Mouse (Mus musculus) forelimb bud, embryonic 11.5 days (tissue): Measurements from ENCODE around the gene Sypl2.

Source experiments
- DNase-seq: peaks from one replicate; pipeline ENCODE4 v3.0.0-alpha.2; 2012; ENCODE audit warnings: low read depth, low spot score

The Sypl2 gene

DNA sequence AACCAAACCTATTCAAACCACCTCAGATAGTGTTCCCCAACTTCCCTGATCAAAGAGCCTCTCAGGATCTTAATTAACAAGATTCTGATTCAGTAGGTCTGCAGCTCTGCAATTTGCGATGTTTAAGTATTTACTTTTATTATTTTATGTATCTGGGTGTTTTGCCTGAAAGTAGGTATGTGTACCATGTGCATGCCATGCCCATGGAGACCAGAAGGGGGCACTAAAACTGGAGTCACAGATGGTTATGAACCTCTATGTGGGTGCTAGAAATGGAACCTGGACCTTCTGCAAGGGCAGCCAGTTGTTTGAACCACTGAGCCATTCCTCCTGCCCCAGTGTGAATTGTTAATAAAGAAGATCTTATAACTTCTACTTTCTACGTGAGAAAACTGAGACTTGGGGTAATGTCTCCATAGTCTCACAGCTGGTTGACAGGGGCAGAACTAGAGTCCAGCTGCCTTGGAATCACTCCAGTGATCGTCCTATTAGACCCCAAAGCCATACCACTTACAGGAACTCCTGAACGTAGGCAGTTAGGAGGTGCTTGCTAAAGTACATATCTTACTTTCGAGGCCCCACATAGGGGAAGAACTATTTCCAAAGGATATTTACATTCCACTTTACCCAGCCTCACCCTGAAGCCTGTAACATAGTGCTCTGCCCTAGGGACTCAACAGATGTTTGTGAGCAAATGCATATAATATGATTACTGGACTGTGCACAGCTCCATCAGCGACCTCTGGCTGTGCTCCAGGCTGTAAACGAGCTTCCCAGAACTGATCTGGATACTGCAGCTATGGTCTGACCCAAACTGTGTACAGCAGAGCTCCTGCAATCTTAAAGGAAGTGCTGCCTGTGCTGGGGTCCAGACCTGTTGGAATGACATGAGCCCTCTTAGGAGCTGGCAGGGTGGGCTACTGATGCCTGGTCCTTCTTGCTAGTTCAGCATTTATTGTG lies 47.4 kb downstream of the Sypl2 start:
- no peak for DNase-seq

DNA sequence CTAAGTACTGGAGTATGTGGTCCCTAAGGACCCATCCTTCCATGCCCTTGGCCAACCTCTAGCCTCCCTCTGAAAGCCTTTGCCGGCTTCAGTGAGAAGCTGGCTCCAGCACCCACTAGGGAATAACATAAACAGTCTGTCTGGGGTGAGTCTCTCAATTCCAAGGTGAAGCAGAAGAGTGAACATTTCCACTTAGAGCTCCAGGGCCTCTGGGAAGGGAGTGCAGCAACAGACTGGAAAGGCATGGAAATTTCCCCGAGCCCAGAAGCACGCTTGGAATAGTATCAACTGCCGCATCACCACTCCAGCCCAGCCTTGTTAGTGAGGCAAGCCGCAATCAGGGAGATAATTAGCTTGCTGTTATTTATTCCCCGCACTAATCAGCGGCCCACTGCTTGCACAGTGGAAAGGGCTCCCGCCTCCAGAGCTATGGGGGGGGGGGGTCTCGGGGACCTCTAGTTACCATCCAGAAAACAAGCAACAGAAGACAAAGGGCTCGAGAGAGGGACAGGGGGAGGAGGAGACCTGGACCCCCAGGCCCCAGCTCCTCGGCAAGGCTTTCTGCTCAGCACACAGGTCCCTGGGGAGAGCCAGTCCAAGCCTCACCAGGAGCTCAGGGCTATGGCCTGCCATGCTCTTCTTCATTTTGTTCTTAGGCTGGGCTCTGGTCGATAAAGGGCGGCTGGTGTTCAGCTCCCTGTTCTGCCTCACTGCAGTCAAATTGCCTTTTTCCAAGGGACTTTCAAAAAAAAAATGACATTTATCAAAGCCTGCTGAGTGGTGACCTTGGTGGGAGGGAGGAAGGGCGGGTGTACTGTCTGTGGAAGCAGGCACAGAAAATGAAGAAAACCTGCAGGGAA lies 51.5 kb downstream of the Sypl2 start:
- DNase-seq = no peak

DNA sequence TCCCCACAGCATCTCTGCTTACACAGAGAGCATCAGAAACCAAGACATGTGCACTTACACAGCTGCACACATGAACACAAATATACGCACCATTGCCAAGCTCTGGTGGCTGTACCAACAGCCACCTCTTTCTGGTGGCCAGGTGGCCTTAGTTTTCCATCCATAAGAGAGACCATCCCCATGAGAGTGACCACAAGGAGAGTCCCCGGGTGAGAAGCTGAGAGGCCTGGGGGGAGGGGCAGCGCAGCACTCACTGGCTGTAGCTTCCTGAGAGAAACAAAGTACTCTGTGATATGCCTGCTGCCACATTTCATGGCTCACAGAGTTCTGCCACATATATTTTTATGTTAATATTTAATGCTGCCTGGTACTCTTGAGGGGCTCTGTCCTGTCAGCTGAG lies 57.2 kb downstream of the Sypl2 start:
- DNase-seq = no peak

DNA sequence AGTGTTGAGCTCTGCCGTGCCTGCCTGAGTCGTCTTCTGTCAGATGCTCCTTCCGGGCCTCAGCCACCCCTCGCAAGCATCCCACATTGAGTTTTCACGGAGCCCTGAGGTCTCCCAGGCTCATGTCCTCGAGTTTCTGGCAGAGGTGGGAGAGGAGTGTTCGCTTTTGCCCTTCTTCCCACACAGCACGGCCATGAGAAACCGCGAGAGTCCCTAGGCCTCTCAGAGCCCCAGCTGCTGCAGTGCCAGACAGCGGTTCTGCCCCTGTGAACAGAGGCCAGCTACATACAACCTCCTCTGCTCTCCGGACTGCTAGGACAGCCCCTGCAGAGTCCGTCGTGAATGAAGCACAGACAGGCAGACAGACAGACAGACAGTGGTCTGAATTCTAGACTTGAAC lies 58.9 kb downstream of the Sypl2 start:
- no peak for DNase-seq

DNA sequence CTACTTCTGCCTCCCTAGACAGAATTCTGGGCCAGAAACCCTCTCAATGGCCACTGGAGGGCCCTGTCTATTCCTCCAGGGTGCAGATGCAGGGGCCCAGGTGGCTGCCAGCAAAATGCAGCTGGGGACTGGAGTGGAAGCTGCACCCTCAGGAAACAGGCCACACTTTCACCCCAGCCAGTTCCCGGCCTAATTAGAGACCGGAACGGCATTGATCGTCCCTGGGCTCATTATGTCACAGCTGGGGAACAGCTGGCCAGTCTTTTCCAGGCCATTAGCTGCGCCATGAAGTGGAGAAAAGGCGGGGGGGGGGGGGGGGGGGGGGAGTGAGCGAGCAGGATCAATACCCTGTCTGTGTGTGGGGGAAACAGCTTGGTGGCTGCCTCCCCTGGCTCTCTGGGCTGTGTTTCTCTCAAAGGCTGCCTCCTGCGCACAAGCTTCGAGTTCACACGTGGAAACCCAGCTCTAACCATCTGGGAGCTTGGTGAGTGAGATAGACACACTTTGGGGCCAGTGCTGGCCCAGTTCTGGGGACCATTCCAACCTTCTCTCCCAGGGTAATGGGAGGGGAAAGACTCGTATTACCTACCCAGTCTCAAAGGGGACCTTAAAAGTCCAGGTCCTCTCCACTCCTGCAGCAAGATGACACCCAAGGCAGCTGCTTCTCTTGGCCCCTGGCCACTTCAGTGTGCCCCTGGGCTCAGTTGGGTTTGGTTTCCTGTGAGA lies 59.8 kb downstream of the Sypl2 start:
- peak; percentile 92 for DNase-seq

DNA sequence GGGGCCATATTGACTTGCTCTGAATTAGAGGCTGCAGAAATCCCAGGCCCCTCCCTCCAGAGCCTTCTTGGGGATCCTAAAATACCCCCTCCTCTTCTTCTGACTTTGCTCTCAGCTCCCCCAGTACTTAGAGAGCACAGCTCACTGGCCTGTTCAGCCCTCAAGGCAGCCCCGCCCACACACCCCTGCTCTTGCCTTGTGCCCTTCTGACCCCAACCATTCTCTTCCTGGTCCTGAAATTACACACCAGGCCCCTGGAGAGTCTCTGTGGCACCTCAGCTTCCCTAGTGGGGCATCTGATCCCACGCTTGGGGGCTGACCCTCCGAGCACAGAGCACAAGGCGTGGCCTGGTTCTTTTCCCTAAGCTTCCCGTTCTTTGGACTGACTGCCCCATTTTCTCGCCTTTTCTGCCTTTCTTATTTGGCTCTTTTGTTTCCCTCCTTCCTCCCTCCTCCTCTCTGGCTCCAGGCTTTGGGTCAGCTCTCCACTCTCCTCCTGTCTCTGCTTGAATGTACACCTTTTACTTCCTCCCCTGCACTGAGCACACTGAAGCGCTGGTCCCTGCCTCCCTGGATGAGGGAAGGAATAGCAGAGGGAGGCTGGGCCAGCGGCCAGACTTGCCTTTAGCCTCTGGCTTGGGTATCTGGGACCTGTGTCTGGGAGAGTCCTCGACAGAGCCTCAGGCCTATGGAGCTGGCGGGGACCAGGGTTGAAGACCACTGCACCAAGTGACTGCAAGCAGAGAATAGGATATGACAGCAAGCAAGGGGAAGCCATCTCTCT lies 60.7 kb downstream of the Sypl2 start:
- DNase-seq = peak; percentile 31

DNA sequence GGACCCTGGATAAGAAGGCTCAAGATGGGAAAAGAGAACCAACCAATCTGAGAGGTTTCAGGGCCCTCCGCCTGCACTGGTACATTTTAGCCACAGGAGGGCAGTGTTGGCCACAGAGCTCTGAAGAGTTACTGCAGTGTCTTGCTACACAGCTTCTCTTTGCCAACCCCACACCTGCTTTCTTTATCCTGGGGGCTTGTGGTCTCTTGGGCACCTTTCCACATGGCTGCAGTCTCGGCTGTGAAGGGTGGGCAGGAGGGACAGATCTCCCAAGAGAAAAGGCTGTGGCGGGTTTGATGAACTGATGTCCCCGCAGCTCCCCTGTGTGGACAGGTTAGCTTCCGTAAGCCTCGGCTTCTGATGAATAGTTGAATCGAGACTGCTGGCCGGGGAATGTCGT lies 61.6 kb downstream of the Sypl2 start:
- DNase-seq = peak; percentile 87

DNA sequence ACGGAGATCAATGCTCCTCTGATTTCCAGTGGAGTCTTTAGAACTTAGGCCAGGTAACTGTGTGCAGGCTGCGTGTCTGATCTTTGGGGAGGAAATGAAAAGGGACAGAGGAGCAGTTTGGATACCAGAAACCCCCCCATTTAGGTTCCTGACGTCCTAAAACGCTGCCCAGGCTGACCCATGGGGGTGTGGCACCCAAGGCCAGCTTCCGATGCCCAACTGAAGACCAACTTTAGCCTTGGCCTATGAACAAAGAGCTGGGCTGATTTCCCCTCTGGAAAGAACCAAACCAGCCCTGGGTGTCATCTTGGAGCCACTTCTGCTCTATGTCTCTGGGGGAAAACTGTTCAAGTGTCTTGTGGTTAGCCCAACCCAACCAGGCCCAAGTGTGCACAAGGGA lies 62.4 kb downstream of the Sypl2 start:
- no peak for DNase-seq
